Mouse (Mus musculus) urinary bladder, postnatal 0 days (tissue): ENCODE data around the gene Zc3h6. TPM values are rescaled to one million over a fixed set of nuclear protein-coding genes. Genes with fewer than 3 reads are reported as not detected.

Experiments used
- microRNA-seq: library from miRNA; unstranded; fragments of <30 nt; microRNA quantifications from one replicate; pipeline ENCODE4, GENCODE M21; 2016
- polyA plus RNA-seq: library from polyadenylated mRNA; unstranded; fragments of >200 nt; fragmentation: Nextera tagmentation; extraction: Ambion mirVana; gene quantifications from 2 replicates; pipeline ENCODE4 v1.2.1, GENCODE M21; 2015

Gene Zc3h6
- 2.2 and 2.7 TPM in 2 replicates for polyA plus RNA-seq

GRCm38 (mm10) chr2:128966641-128967580 lies at the start of gene Zc3h6:
TSS of gene Zc3h6 (plus strand) at chr2:128967402.

GRCm38 (mm10) chr2:128943538-128944528 lies 23.4 kb upstream of the Zc3h6 start, which contains the start of gene Zc3h8:
TSS of gene Zc3h8 (minus strand) at chr2:128944077.

GRCm38 (mm10) chr2:128967661-128968441 lies 649 bp downstream of the Zc3h6 start, which contains the start of gene Gm10762:
TSS of gene Gm10762 (minus strand) at chr2:128967725.

GRCm38 (mm10) chr2:129047811-129048210 lies 80.6 kb downstream of the Zc3h6 start, which contains the start of gene Vinac1:
TSS of gene Vinac1 (minus strand) at chr2:129048172.

GRCm38 (mm10) chr2:129065437-129066282 lies 98.5 kb downstream of the Zc3h6 start, which contains the start of gene Ttl:
TSS of gene Ttl (plus strand) at chr2:129065942.

Small RNA genes lying within 50 kb of the gene (microRNA-seq; reads per million reads assigned to microRNA genes)
- gene Gm22859 = not detected

Other genes with a start within 250 kb of the Zc3h6 start
- gene Tmem87b, start 149.3 kb upstream of the Zc3h6 start, polyA plus RNA-seq = 29.8 and 31.6 TPM in 2 replicates
- 1.3 and 1.4 TPM in 2 replicates for gene Fbln7, start 104.4 kb upstream of the Zc3h6 start, polyA plus RNA-seq
- gene Zc3h8, start 23.3 kb upstream of the Zc3h6 start, polyA plus RNA-seq = 2.8 and 3.2 TPM in 2 replicates
- 10.6 and 11.2 TPM in 2 replicates for gene Gm10762, start 323 bp downstream of the Zc3h6 start, polyA plus RNA-seq
- gene Vinac1, start 80.8 kb downstream of the Zc3h6 start, polyA plus RNA-seq = 0.12 and 0.16 TPM in 2 replicates
- 7.3 and 8.9 TPM in 2 replicates for gene Ttl, start 98.5 kb downstream of the Zc3h6 start, polyA plus RNA-seq
- gene Polr1b, start 133.6 kb downstream of the Zc3h6 start, polyA plus RNA-seq = 8.3 and 8.7 TPM in 2 replicates
- gene Chchd5, start 162.3 kb downstream of the Zc3h6 start, polyA plus RNA-seq = 16.5 and 17.6 TPM in 2 replicates
- 14.3 and 17.4 TPM in 2 replicates for gene Slc20a1, start 231.4 kb downstream of the Zc3h6 start, polyA plus RNA-seq